Mouse (Mus musculus): ENCODE measurements around the gene Mier1.

The Mier1 gene

DNA sequence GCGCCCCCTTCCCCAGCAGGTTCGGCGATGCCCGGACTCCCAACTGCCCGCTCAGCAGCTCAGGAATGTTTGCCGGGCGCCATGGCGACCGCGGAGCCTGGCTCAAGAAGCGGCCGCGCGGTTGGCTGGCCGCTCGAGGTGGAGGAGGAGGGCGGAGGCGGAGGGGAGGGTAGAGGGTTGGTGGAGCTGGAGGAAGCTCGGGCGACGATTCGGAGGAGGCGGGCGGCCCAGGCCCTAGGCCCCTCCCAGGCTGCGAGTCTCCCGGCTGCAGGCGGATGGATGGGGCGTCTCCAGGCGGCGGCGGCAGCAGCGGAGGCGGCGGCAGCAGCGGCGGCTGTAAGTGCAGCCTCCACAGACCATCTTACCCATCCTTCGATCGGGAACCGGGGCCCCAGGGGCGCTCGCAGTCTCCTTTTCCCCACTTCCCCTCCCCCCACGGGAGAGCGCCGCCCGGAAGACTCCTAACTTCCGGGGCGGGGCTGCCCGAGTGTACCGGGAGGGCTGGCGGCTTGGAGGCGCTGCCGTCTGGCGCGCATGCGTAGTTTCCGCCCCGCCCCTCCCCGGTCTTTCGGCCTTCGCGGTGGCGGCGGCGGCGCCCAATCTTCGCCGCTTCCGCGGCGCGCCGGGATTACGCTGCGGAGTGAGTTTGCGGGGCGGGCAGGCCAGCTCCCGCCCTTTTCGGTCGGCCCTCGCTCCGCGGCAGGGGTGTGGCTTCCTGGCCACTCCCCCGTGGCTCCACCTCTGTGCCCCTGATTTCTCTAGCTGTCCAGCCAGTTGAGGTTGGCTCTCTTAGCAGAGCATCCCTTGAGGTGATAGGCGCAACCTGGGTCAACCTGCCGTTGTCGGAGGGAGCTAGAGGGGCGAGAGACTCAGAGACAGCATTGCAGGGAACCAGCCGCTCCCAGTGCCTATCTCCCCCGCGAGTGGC, at the start of gene Mier1, which contains the start of gene Wdr78:
Mier1 (plus strand) TSS at position 207 of the 928 bp plus-strand sequence.
Wdr78 (minus strand) TSS at position 372 of the 928 bp plus-strand sequence.
- DNase-seq (ENCODE audit: low read depth, low spot score), result peak; percentile 99

GRCm38 (mm10) chr4:103064421-103064820, 49.8 kb upstream of the Mier1 start:
- DNase-seq (ENCODE audit: low read depth, low spot score), result no peak

- DNase-seq (ENCODE audit: low read depth, low spot score), result no peak
These were observed 49.2 kb upstream of the Mier1 start for GRCm38 (mm10) chr4:103064976-103065375.

- peak; percentile 56 for DNase-seq (ENCODE audit: low read depth, low spot score)
These were observed 46.1 kb upstream of the Mier1 start for GRCm38 (mm10) chr4:103067906-103068655.

DNA sequence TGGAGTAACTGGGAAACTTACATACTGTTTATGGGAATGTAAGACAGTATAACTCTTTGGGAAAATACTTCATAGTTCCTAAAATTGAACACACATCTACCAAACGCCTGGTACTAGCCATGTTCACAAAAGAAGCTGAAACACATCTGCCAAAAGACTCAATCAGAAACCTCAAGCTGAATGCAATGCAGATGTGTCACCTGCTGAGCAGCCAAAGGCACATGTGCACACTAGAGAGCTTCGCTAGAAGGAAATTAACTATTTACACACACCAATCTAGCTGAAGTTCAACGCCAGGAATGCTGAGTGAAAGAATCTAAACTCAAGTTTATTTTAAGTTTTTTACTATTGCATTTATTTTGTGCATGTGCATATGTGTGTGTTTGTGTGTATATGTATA, 43.6 kb upstream of the Mier1 start:
- no peak for DNase-seq (ENCODE audit: low read depth, low spot score)

DNA sequence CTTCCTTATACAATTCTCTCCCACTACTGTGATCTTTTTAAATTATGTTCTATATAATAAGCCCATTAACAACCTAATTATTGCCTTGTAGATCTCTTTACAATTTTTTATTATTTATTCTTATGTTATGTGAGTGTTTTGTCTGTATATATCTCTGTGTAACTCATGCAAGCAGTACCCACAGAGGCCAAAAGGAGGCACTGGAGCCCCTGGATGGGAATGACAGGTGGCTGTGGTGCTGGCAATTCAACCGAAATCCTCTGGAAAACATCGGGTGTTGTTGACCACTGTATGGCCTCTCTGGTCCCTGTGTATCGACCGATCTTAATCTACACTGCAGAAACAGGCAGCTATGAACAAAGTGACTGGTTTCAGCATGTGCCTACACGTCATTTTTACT, 29.0 kb upstream of the Mier1 start:
- DNase-seq (ENCODE audit: low read depth, low spot score), result peak; percentile 47

DNA sequence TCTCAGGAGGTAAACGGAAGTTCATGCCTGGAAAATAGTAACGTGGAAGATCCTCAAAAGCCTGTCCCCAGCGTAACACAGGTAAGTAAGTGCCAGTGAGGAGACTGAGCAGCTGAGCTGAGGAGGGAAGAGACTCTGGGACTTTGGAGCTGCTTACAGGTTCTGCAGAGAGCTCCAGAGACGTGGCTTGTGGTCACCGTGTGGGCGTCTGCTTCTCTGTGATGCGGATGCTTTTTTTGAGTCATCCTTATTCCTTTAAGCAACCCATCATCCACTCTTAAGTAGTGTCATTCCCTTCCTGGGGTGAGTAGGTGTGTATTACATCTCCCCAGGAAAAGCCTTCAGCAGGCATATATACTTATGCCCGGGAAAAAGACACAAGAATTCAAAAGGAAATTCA, 18.3 kb upstream of the Mier1 start:
- DNase-seq (ENCODE audit: low read depth, low spot score), result no peak

GRCm38 (mm10) chr4:103098532-103098931, 15.7 kb upstream of the Mier1 start:
- DNase-seq (ENCODE audit: low read depth, low spot score), result no peak

- DNase-seq (ENCODE audit: low read depth, low spot score), result no peak
These were observed 1.5 kb upstream of the Mier1 start for GRCm38 (mm10) chr4:103112651-103113050.

- DNase-seq (ENCODE audit: low read depth, low spot score), result no peak
These were observed 788 bp upstream of the Mier1 start for GRCm38 (mm10) chr4:103113402-103113801.

- no peak for DNase-seq (ENCODE audit: low read depth, low spot score)
These were observed 4.7 kb downstream of the Mier1 start for GRCm38 (mm10) chr4:103118888-103119228.

- peak; percentile 86 for DNase-seq (ENCODE audit: low read depth, low spot score)
These were observed 5.2 kb downstream of the Mier1 start for GRCm38 (mm10) chr4:103119229-103120027.

GRCm38 (mm10) chr4:103120028-103120384, 5.8 kb downstream of the Mier1 start:
- DNase-seq (ENCODE audit: low read depth, low spot score), result peak; percentile 53

DNA sequence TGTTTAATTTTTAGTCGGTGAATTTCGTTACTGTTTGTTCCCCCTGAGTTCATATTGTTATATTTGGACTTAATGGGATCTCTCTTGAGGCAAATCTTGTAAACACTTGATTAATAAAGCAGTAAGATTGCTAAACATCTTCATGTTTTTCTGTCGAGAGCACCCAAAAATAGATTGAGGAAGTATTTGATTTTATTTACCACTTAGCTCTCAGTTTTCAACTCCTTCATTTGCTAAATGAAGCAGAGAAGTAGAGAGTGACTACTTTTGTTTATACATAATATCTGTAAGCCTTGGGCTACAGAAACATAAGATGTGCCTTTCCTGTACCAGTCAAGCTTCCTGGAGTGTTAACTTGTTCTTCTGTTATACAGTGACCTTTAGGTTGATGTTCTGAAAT, 6.2 kb downstream of the Mier1 start:
- no peak for DNase-seq (ENCODE audit: low read depth, low spot score)

- no peak for DNase-seq (ENCODE audit: low read depth, low spot score)
These were observed 6.7 kb downstream of the Mier1 start for GRCm38 (mm10) chr4:103120874-103121389.

DNA sequence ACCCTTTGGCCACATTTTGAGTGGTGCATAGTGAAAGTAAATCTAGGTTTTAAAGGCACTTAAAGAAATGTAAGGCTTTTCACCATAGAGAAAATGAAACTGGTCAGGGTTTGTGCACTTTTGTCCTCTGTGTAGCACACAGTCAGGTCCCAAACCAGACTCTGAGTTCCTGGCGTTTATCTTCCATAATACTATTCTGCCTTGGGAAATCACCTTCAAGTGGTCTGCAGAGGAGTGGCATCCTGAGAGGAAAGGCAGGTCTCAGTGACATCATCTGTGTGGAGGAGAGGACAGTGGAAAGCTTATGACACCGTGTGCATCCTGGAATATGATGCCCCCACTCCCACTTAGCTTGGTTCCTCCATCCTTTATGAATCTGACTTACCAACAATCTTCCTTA, 8.9 kb downstream of the Mier1 start:
- DNase-seq (ENCODE audit: low read depth, low spot score), result no peak

GRCm38 (mm10) chr4:103123606-103124005, 9.4 kb downstream of the Mier1 start:
- no peak for DNase-seq (ENCODE audit: low read depth, low spot score)

DNA sequence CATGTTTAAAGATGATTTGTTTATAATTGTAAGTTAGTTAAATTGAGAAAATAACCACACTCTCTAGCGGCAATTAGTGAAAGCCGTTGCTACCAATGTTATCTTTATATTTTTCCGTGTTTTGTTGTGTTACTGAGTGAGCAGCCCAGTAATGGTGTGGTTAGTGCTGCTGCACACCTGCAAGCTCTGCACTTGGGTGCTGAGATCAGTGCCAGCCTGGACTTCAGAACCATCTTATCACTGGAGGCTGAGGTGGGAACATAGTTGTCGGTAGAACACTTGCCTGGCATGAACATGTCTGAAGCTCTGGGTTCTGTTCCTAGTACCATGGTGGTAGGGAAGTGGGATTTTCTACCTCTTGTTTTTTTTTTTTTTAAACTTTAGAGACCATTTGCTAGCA, 12.3 kb downstream of the Mier1 start:
- DNase-seq (ENCODE audit: low read depth, low spot score), result no peak

DNA sequence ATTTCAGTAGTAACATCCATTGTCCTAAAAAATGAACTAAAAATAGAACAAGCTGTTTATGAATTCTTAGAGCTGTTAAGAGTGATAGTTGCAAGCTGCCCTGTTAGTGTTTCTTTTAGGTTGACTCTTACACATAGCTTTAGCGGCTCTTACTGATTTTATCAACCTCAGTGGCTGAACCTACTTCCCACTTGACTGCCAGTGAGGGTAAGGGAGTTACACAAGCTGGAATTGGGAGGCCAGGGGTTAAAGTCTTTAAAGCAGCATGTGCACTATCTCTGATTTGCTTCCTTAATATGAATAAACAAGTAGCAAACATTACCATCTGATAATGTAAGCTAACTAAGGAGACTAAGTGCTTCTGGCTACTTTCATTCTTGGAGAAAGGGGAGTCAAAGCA, 22.8 kb downstream of the Mier1 start:
- DNase-seq (ENCODE audit: low read depth, low spot score), result no peak

GRCm38 (mm10) chr4:103146339-103146738, 32.1 kb downstream of the Mier1 start:
- peak; percentile 70 for DNase-seq (ENCODE audit: low read depth, low spot score)

- no peak for DNase-seq (ENCODE audit: low read depth, low spot score)
These were observed 37.8 kb downstream of the Mier1 start for GRCm38 (mm10) chr4:103151946-103152345.

DNA sequence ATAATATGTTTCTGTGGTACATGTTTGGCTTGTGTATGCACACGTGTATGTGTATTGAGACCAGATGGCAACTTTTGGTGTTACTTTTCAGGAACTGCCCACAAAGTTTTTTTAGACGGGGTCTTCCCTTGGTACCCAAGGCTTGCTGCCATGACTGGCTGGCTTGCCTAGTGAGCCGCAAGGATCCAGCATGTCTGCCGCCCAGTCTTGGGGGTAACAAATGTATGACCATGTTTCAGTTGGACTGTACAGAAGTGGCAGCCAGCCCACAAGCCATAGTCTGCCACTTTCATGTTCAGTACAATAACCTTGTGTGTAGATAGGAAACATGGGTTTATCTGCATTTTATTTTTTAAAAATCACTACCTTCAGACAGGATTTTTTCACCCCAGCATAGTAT, 44.6 kb downstream of the Mier1 start:
- no peak for DNase-seq (ENCODE audit: low read depth, low spot score)

Data from ZHBTc4 (cell line).